Comparison of ENCODE assay signal across 1 mouse cellular context in the genomic region with DNA sequence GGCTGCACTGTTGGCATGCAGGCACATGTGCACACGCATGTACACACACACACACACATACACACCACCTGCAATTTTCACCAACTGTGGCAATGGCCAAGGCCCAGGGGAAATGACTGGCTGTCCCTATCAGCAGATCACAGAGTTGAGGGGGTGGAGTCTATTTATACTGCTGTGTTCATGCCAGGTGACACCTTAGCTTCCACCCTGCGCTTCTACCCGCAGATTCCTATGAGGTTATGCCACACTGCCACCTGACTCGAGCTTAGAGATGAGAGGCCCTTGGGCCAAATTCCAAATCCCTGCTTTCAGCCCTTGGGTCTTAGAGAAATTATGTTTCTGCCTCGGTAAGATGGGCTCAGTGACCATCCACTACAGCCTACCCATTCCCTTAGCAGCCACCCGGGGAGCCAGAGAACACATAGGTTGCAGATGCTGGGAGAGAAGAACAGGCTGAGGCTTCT.
TF ChIP-seq lines count a peak whose summit lies in the region.

No protein-coding gene starts in this region.

TF ChIP-seq in MEL, 35 proteins besides CTCF, POLR2A, EP300 and RAD21:
- no peak for TF ChIP-seq RCOR1 (IDR thresholded peaks at IDR 0.05; ENCODE audit: low read depth, low read length)
- TF ChIP-seq GATA1 (IDR thresholded peaks at IDR 0.05; ENCODE audit: low read depth, low read length), result no peak
- no peak for TF ChIP-seq ELF1 (IDR thresholded peaks at IDR 0.05; ENCODE audit: low read depth, low read length)
